Mouse (Mus musculus) cerebellum, adult 2 months (tissue): ENCODE data around the gene Tenm3.

Experiments
- CTCF ChIP-seq: fragments of 200-500 bp; IDR thresholded peaks from 2 replicates; pipeline ENCODE4 v1.5.1; 2011; ENCODE audit warnings: low read depth, mild to moderate bottlenecking, control low read depth, low read length, moderate library complexity, borderline replicate concordance; ENCODE audit not compliant: insufficient read depth
- POLR2A ChIP-seq: fragments of 200-500 bp; IDR thresholded peaks from 2 replicates; pipeline ENCODE4 v1.6.1; 2011; ENCODE audit warnings: low read length, control low read depth, borderline replicate concordance; ENCODE audit not compliant: insufficient read depth

GRCm38 (mm10) chr8:48341692-48342091 lies 502.1 kb downstream of the Tenm3 start:
- TF ChIP-seq CTCF = no peak
- TF ChIP-seq POLR2A = no peak
